Mouse (Mus musculus): ENCODE measurements at regions not wholly inside any gene's neighbourhood (a gene's known extent, or its start where the extent isn't known, plus 50 kb on each side); places are given as distances from the start of the nearest gene placed in this dataset.

DNA sequence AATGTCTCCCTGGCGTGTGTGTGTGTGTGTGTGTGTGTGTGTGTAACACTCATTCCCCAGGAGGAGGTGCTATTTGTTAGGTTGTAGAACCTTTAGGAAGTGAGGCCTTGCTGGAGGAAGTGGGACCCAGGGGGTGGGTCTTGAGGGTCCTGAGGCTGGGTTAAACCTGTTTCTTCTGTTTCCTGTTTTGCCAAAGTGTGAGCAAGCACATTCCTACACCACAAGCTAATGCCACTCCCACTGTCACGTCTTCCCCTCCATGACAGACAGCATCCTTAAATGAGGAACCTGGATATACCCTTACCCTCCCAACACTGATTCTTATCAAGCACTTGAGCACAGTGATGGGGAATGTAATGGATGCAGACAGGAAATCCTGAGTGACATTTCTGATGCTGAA lies 91.5 kb upstream of the Kctd3 start:
- intact Hi-C loops (cut with DNase I), result no loop called here
- DNase-seq, result no peak

DNA sequence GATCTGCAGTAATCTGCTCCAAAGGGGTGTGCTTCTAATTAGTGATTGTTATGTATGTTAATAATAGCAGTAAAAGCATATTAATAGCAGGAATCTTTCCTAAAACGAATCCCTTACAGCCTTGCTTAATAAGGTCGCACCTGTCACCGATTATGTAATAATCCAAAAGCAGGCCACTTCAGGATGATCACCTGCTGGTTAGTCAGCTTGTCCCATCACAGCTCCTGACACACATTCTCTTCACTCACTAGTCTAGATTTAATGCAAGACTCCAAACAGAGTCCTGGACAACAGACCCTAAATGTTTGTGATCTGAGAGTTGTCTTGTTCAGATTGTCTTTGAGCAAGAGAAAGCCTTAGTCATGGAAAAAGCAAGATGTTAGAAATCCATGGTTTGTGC lies 85.2 kb upstream of the Kctd3 start:
- DNase-seq, result no peak
- intact Hi-C loops (cut with DNase I), result no loop called here

DNA sequence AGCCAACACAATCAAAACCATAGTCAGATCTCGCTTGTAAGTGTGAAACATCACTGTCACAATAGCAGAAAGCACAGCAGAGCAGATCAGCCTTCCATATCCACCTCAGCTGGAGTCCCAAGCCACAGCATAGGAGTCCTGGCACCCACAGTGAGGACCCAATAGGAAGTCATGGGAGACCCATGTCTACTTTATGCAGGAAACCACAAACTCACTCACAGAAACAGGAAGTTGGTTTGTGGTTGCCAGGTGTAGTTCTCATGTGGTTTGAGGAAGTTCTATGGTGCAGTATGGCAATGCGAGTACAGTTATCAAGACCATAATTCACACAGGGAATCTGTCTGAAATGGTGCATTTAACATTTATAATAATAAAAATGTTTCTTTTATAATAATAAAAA lies 77.6 kb upstream of the Kctd3 start:
- DNase-seq, result no peak
- intact Hi-C loops (cut with DNase I), result no loop called here

DNA sequence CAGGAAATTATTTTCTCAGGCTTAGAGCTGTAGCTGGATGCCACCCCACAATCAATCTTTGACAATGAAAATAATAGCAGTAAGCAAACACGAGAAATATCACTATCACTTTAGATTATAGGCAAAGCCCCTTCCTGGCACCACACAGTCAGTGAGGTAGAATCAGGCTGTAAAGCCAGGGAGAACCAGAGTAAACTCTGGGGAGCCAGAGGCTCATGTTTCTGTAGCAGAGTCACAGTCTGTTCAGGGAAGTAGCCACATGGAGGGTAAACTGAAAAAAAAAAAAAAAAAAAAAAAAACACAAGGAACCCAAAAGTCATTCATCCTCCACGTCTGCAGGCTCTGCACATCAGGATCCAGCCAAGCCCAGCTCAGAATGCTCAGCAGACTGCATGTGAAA lies 73.6 kb upstream of the Kctd3 start:
- intact Hi-C loops (cut with DNase I), result loop anchor here (5.0 kb wide), 1 partner anchor 501 kb away; no protein-coding TSS in a partner anchor
- DNase-seq, result no peak

DNA sequence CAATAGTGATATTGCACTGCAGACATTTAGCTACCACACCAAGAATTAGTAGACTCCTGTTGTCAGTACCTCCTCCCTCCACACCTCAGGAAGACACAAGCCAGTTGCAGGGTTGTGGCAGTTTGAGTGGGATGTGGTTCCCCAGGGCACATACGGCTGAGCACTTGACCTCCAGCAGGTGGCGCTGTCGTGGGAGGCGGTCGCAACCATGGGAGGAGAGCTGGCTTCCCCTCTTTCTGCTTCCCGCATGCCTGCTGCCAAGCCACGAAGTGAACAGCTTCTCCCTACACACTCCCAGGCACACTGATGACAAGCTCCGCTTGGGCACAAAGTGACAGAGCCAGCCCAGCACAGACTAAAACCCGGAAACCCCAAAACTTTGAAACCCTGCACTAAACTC lies 73.2 kb upstream of the Kctd3 start:
- intact Hi-C loops (cut with DNase I), result loop anchor here (5.0 kb wide), 1 partner anchor 502 kb away; no protein-coding TSS in a partner anchor
- peak; percentile 56 to 73 for DNase-seq

DNA sequence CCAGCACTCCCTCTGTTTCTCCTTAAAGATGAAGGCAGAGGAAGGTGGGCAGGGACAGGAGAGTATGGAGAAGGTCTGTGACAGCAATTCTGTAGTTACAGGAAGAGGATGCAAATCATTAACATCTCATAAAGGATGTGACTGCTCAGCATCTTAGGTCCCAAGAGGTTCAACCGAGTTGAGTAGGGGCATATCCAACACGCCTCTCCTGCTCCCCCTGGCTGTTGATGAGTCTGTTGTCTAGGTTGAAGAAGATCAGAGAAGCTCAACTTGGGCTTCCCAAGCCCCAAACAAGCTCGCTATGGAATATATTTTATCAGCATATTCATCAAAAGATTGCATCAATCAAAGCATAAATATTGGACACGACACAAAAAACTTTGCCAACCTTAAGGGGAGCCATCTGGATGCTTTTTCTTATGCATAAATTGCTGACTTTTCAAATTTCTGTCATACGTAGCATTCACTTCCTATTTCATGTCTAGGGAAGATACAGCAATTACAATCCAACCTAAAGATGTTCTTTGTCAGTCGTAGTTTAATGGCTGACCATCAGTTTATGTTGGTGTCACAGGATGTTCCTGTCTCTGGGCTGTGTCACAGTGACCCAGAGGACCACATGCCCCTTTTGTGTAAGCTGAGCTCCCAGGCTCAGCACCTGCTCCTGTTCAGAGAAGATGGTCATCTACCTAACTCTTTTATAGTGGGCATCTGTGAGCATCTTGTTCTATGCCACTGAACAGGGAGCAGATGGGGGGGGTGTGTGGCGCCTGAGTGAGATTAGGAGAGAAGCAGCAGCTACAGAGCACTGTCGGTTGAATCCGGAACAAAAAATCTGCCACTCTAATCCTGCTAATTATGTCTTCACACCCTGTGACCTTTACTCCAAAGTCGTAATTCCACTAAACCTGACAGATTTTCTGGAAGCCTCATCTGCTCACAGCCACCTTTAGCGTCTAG lies 72.1 kb upstream of the Kctd3 start:
- DNase-seq, result no peak
- intact Hi-C loops (cut with DNase I), result loop anchor here (5.0 kb wide), 2 partner anchors 37 to 503 kb away; no protein-coding TSS in a partner anchor

DNA sequence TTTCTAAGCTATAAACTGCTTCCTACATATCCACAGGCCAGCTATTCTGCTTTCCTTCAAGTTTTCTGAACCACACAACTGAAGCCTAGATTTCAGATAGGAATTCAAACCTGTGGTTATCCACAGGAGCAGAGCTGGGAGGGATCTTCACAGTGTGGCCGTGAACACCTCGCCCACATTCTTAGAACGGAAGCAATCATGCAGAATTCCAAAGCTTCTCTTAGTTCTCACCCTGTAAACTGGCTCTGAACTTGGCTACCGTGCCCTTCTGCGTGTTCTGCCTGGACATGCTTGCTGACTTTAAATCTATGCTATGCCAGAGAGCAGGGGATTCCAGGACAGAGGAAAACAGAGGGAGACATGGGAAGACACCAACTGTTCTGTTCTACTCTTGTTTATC lies 70.2 kb upstream of the Kctd3 start:
- DNase-seq, result no peak
- intact Hi-C loops (cut with DNase I), result loop anchor here (5.0 kb wide), 1 partner anchor 36 kb away; no protein-coding TSS in a partner anchor

DNA sequence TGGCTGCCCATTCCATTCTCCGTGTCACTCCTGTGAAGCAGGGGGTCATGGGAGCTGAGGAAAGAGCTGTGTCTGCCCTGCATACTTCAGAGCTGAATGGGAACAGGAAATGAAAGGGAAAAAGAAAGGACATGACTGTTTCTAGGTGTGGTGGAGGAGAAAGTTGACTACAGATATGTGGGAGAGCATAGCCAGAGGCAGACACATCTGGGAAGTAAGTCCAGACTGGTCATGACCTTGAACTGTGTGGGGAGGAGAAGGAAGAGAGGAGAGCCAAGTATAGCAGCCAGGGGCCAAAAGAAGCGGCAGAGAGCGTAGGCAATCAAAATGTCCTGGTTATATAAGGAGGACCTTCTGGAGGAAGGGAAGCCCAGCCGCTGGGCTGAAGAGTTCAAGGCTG lies 68.6 kb upstream of the Kctd3 start:
- DNase-seq, result peak in 1 of 2 experiments; percentile 13
- intact Hi-C loops (cut with DNase I), result loop anchor here (5.0 kb wide), 1 partner anchor 34 kb away; no protein-coding TSS in a partner anchor

DNA sequence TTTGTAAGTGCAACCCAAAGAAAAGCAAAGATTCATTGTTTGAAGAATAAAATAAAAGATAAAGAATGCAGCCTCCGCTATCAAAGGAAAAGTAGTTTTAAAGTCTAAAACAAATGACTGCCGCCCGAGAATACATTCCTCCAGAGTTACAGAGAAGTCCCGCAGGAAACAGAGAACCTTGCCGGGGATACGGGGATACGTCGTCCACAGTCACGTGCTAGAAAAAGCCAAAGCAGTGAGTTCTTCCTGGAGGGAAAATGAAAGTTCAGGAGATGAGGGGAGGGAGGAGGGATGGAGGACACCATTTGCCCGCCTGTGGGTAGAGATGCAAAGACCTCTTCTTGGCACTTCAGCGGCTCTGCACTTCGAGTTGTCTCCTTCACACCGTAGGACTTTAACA lies 68.0 kb upstream of the Kctd3 start:
- intact Hi-C loops (cut with DNase I), result loop anchor here (5.0 kb wide), 1 partner anchor 33 kb away; no protein-coding TSS in a partner anchor
- DNase-seq, result peak; percentile 23 to 26

DNA sequence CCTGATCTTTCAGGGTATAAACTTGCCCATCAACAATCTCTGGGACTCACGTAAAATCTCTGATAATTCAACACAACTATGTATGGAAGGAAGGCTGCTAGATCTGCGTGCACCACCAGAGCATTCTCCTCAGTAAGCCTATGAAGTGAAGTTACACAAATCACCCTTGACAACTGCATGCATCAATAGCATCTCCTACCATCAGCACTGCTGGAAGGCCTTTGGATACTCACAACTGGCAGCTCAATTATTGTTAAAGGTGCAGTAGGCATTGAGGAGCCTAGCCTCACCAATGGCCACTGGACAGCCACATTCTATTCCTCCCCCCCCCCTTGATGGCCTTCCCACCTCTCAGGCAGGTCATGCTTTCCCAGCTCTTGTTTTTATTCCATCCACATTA lies 64.9 kb upstream of the Kctd3 start:
- intact Hi-C loops (cut with DNase I), result no loop called here
- no peak for DNase-seq

DNA sequence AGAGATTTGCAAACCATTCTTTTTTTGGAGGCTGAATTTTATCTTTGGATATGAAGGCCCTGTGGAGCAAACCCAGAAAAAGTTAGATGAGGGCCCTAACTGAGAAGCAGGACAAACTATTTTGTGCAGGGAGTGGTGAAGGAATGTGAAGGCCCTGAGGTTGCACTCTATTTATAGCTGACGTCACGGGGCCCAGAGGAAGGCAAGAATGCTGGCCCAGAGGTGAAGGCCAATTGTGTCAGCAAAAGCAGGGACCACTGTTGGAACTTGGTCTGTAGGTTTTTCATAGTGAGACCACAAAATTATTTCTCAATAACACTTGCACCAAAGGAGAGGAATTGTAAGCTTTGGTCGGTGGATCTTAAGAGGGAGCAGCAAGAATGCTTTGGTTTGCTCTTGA lies 60.6 kb upstream of the Kctd3 start:
- intact Hi-C loops (cut with DNase I), result loop anchor here (5.0 kb wide), 1 partner anchor 109 kb away; no protein-coding TSS in a partner anchor
- no peak for DNase-seq

DNA sequence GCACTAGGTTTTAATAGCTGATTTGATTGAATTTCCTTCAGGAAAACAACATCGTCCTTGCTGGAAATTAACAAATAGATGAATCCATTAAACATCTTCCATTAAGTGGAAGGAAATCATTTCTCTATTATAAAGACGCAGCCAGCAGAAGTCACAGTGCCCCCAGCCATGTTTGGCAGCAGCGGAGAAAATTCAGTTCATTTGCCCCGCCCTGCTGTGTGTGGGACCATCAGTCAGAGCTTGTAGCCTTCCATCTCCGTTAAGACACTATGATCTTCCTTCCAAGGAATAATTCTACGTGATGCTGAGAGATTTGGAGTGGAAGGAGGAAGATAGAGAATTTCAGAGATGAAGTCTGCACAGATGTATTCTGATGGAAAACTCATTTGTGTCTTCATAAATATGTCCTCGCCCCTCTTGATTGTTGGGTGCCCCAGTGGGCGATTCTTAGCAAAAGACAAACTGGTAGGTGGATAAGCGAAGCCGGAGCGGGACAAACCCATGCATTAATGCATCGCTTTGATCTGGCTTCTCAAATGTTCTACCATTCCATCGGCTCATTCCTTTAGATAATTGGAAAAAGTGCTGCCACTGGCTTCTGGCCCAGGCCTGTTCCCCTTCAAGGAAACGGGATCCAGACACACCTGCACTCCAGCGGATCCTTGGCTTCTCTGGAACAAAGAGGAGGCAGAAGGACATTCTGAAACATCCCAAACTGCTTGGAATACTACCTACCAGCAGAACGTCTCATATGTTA lies 59.7 kb upstream of the Kctd3 start:
- peak; percentile 10 to 19 for DNase-seq
- intact Hi-C loops (cut with DNase I), result loop anchor here (5.0 kb wide), 1 partner anchor 110 kb away; no protein-coding TSS in a partner anchor

DNA sequence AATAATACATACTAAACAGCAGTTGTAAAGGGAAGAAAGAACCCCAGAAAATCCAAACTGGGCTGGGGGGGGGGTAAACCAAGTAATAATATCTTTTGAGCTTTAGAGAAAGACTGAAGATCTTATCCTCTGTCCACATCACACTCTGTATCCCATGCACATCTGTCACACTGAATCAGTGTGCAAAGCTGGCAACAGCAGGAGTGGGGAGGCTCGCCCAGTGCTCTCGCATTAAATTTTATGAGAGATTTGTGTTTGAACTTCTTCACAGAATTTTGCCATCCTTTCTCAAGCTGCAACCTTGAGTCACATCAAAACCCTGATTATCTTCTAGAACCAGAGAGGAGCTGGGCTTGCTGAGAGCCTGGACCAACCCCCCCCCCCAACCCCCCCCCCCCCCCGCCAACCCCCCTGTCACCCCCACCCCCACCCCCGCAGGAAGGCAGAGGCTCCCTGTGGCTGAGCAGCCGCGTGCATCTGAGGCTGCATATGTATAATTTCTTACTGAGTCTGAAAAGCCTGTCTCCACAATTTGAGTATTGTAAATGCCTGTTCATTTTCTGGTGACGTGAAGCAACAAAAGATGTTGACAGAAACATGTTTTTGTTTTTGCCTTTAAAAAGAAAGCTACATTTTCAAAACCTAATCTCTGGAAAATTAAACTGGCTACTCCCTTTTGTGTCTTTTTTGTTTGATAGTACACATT lies 59.0 kb upstream of the Kctd3 start:
- intact Hi-C loops (cut with DNase I), result loop anchor here (5.0 kb wide), 1 partner anchor 111 kb away; no protein-coding TSS in a partner anchor
- no peak for DNase-seq

DNA sequence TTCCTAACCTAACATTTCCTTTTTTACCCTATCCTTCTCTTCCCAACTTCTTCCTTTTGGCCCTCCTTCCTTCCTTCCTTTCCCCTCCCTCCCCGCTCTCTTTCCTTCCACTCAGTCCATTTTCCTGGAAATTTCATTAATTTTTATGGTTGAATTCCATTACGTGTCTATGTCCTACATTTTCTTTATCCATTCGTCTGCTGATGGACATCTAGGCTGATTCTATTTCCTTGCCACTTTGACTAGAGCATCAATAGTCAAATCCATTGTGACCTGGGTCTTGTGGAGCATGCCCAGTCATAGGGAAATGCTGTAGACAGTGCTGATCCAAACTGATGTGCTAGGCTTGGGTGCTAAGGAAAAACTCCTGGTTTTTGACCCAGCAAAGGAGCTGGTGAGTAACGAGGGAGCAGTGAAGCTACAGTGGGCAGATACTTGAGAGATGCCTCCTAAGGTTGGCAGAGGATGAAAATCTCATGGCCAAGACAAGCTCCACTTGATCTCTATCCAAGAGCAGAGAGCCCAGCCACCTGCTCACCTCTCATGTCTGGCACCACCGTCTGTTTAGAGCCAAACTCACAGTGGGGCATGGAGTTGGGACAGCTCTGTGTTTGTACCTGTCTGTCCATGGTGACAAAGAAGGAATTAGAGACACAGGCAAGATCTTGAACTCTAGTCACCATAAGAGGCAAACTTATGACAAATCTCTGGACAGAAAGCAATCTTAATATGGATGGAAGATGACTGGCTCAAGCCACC lies 57.7 kb upstream of the Kctd3 start:
- DNase-seq, result no peak
- intact Hi-C loops (cut with DNase I), result loop anchor here (5.0 kb wide), 1 partner anchor 112 kb away; no protein-coding TSS in a partner anchor

DNA sequence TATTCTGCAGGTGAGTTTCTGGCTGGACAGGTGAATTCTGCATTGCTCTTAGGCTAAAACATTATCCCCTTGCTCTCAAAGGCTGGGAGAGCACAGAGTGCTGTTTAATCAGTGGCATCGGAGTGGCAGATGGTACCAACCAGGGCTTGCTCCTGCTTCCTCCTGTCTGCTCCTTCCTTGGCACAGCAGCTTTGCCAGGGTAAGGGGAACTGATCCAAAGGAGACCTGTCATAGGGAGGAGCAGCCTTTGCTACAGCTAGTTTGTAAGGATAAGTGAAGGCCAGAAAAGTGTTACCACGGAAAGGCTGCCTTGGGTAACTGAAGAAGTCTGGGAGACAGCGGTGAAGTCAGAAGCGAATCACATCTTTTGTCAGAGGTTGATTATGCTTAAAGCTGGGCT lies 57.0 kb upstream of the Kctd3 start:
- DNase-seq, result no peak
- intact Hi-C loops (cut with DNase I), result loop anchor here (5.0 kb wide), 1 partner anchor 113 kb away; no protein-coding TSS in a partner anchor

DNA sequence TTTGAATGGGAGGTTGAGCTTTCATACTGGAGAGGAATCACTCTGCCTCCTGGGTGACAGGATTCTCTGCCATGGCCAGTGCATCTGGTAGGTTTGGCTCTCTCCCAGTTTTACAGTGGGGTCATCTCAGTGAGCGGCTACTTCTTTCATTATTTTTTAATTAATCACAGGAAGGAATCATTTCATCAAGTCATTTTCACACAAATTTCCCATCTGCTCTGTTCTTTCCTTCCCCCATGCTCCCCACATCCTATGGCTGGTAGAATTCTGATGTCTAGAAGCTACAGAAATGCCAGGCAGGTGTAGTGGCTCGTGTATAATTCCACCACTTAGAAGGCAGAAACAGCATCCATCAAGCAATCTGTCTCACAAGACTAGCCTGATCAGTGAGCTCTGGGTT lies 56.1 kb upstream of the Kctd3 start:
- intact Hi-C loops (cut with DNase I), result loop anchor here (1.0 kb wide), 1 partner anchor 8 kb away; no protein-coding TSS in a partner anchor

DNA sequence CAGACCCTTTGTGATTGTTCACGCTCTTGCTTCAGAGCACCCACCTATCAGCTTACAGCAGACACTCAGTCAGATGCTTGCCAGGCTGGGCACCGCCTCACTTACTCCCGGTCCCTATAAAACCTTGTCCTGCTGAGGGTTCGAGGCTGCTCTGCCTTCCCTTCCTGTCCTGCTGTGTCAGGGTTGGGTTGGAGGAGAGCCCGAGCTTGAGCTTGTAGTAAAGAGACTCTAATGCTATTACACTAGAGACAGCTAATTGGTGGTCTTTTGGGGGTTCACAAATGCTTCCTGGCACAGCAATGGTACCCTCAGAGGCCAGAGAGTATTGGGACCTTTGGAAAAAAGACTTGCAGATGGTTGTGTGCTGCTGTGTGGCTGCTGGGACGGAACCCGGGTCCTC lies 55.6 kb upstream of the Kctd3 start:
- DNase-seq, result no peak
- intact Hi-C loops (cut with DNase I), result loop anchor here (1.0 kb wide), 1 partner anchor 8 kb away; no protein-coding TSS in a partner anchor

More for the DNA sequence above, 56.1 kb upstream of the Kctd3 start:
- no peak for DNase-seq

Data from heart, postnatal 36 days (tissue).